Mouse (Mus musculus) liver (tissue): ENCODE measurements around the gene 4930469K13Rik.
"Not testable (repeated sequence)": the region's sequence is repeated elsewhere in the genome, so short reads cannot be mapped to it uniquely, and the experiment has no call there.

Experiments
- DNase-seq: peaks from one replicate; pipeline ENCODE4 v3.0.0-alpha.2; 2020; ENCODE audit warnings: mixed read lengths

Gene 4930469K13Rik

GRCm38 (mm10) chr11:34098422-34098821 is at the start of gene 4930469K13Rik:
Gene 4930469K13Rik (minus strand): TSS chr11:34098554.
- DNase-seq, result no peak

DNA sequence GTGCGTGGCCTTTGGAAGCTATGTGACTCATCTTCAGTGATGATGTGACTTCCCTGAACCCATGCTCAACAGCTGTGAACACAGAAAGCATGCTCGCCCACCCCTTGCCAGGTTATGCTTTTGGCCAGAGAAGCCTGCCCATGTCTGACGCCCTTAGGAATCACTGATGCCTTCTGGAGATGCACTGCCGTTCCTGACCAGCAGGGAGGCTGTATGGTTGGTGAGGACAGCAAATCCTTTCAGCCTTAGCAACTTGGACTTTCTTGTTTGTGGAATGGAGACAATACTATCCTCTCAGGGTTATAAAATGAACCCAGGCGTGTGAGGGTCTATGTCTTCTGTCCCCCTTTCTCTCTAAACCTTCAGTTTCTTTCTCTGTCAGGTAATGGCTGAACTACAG is 48.6 kb upstream of the 4930469K13Rik start:
- no peak for DNase-seq

DNA sequence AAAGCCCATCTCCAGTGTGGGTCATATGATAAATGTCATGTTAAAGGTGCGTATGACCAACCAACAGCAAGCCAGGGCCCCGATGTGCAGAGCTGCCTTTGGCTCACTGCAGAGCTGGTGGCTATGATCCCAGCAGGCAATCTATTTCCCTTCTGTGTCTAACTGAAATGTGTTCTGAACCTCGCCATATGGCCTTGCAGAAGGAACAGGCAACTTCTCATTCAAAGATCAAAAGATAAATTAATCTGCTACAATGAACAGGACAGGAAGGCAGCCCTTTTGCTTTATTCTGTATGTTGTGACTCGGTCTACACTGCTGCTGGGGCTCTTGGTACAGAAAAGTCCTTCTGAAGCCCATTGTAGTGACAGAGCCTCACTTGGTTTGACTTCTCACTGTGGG is 46.1 kb upstream of the 4930469K13Rik start:
- no peak for DNase-seq

DNA sequence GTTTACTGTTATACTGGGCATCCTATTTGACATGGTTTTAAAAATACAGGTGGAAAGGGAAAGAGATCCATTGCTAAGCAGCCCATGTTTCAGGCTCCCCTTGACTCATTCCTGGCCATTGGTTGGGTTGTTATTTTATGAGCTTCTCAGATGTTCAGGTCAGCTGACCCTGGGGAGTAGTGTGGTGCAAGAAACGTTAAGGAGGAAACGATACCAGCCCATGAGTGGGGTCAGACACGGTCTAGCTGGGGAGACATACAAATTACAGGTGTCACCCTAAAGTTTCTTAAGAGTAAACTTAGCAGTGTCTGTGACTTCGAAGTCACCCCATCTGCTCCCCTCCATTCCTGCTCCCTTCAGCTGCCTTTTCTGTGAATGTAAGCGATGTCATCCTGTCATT is 45.6 kb upstream of the 4930469K13Rik start:
- DNase-seq, result no peak

- no peak for DNase-seq
These were observed 40.9 kb upstream of the 4930469K13Rik start for GRCm38 (mm10) chr11:34139296-34139695.

DNA sequence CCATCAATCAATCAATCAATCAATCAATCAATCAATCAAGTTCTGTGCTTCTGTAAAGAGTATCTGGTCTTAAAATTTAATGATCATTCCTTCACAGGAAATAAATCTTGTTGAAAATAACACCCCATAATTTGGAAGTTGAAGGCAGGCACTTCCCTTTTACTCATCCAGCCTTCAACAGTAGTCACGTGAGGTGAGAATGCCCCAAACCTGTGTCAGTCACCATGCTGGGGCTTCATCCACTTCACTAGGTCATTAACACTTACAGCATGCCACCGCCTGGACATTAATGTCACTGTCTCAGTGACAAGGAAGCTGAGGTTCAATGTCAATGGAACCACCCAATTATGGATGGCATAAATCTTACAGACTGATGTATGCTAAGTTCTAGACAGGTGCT is 30.1 kb upstream of the 4930469K13Rik start:
- no peak for DNase-seq

GRCm38 (mm10) chr11:34125727-34126126 is 27.4 kb upstream of the 4930469K13Rik start:
- not testable (repeated sequence) for DNase-seq

GRCm38 (mm10) chr11:34124852-34125251 is 26.5 kb upstream of the 4930469K13Rik start:
- DNase-seq, result no peak

DNA sequence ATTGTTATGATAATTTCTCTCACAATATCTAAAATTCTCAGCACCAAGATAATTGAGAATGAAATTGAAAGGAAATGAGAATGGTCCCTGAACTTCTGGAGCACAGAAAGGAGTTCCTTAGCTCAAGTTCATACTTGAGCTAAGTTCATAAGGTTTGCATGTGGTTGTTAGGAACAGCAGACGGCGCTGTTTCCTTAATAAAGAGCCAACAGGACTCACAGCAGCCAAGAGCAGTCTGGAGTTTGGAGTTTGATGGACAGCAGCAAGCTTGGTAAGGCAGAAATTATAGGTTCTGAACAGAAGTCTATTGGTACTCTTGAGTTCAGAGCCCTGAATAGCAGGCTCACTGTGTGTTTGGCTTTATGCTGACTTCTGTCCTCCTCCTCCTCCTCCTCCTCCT is 24.8 kb upstream of the 4930469K13Rik start:
- peak; percentile 23 for DNase-seq

- DNase-seq, result no peak
These were observed 20.0 kb upstream of the 4930469K13Rik start for GRCm38 (mm10) chr11:34118319-34118718.

GRCm38 (mm10) chr11:34117581-34117980 is 19.2 kb upstream of the 4930469K13Rik start:
- no peak for DNase-seq

DNA sequence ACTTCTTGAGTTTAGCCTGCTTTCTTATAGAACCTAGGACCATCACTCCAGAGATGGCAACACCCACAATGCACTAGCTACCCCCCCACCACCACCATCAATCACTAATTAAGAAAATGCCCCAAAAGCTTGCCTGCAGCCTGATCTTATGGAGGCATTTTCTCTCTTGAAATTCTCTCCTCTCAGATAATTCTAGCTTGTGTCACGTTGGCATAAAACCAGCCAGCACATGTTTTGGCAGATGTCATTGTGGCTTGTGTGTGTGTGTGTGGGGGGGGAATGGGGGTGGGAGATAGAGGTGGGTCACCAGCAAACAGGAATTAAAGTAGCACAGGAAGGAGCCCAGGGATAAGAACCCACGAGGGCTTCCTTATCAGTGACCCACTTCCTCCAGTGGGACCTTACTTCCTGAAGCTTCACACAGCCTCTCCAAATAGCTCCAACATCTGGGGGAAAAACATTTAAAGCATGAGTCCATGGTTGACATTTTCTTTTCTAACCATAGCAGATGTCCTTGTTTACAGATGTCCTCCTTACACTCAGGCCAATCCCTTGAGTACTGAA is 18.3 kb upstream of the 4930469K13Rik start:
- DNase-seq, result peak; percentile 7

GRCm38 (mm10) chr11:34113760-34114159 is 15.4 kb upstream of the 4930469K13Rik start:
- no peak for DNase-seq

DNA sequence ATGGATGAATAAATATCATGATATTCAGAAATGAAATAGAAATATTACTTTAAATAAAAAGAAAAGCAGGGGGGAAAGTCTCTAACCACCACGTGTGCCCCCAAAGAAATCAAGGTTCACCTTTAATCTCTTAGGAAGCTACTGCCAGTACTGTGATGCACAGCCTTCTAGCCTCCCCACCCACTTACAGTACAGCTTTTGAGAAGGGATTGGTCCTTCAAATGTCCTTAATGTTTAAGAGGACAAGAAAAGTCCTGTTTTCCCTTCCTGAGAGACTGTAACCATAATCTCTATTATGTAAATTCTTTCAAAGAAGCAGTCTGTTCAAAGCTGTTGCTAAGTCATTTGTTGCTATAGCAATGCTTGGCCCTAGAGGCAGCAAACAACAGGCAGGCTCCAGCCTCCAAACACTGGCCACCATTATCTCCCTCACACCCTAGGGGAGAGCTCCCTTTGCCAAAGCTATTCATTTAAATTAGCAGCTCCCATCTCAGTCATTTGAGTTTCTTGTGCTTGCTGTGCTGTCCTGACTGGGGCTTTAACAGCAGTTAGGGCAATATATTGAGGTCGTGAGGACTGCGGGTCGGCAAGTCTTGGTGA is 14.5 kb upstream of the 4930469K13Rik start:
- DNase-seq, result no peak

DNA sequence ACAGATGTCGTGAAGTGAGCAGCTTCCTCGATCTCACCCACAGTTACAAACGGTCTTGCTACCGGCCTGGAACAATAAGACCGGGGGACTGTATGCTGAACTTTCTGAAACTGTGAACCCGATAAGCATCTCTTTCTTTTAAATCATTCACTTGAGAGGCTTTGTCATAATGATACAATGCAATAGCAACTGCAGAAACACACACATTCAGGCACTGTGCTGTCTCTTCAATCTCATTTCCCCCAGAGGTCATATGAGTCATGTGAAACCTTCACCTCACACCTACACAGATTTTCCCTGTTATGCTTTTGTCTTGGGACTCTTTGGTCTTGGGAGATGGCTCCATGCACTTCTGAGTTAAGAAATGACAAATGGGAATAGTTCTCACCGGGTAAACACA is 13.6 kb upstream of the 4930469K13Rik start:
- no peak for DNase-seq

DNA sequence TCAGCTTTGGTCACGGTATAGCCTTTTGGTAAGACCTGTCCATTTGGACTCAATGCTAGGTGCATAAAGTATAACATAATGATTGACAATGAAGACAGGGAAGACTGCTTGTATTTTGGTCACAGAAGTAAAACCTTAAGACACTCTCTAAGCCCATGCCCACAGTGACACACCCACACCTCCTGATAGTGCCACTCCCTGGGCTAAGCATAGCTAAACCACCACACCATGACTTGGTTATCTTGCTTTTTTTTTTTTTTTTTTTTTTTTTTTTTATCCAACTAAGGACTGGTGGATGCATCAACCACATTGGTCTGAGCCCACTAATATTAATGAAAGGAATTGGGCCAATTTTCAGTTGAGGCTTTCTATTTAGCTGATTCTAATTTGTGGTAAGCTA is 10.9 kb upstream of the 4930469K13Rik start:
- DNase-seq, result no peak

DNA sequence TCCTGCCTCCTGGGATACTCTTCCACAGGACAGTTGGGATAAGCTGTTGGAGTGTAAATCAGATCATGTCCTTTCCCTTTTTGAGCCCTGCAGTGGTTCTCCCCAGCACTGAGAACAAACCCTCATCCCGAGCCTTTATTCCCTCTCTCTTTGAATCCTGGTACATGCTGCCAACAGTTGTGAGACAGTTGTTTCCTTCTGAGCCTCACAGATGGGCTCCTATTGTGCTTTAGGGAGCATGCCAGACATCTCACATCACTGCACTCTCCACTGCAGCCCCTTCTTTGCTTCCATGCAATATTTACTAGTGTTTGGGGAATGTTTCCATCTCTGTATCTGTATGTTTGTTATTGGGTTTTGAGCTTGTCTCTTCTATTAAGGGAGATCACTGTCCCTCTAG is 6.6 kb upstream of the 4930469K13Rik start:
- no peak for DNase-seq

GRCm38 (mm10) chr11:34101827-34102226 is 3.5 kb upstream of the 4930469K13Rik start:
- DNase-seq, result no peak

DNA sequence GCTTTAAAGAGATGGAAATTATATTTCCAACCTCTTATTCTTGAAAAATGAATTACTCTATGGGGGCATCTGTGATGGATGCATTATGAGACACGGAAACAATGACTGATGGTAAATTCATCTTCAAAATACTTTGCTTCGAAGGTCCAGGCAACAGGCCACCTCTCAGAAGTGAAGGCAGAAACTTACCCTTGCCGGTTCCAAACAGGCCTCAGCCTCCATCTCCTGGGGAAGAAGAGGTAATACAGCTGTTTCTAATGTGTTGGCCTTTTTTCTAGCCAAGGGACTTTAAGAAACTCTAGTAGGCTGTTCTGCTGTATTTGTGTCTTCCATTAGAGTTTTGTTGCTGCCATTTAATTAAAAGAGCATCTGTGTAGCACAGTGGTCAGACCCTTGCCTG is 11.3 kb downstream of the 4930469K13Rik start:
- DNase-seq, result no peak

- DNase-seq, result no peak
These were observed 12.1 kb downstream of the 4930469K13Rik start for GRCm38 (mm10) chr11:34086164-34086751.

DNA sequence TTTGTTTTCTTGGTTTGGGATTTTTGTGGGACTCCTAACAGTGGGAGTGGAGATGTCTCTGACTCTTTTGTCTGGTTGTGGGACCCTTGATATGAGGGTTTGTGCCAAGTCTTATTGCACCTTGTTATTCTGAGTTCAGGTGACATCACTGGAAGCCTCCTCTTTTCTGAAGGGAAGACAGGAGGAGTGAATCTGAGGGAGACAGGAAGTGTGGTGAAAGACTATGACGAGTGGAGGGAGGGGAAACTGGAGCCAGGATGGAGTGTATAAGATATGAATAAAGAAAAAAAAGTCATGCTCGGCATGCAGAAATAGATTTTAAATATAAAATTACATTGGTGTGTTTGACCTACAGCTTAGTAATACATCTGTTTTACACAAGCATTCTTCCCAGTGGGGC is 13.7 kb downstream of the 4930469K13Rik start:
- DNase-seq, result no peak

GRCm38 (mm10) chr11:34083795-34084194 is 14.6 kb downstream of the 4930469K13Rik start:
- no peak for DNase-seq

- no peak for DNase-seq
These were observed 18.6 kb downstream of the 4930469K13Rik start for GRCm38 (mm10) chr11:34079542-34080464.

GRCm38 (mm10) chr11:34078581-34078980 is 19.8 kb downstream of the 4930469K13Rik start:
- DNase-seq, result no peak
